Mouse (Mus musculus) brain, embryonic 14.5 days (tissue): ENCODE data around the gene Dynlt1b.
"Not testable (repeated sequence)": the region's sequence is repeated elsewhere in the genome, so short reads cannot be mapped to it uniquely, and the experiment has no call there.

Experiments
- CTCF ChIP-seq: fragments of 200-500 bp; IDR thresholded peaks from 2 replicates; pipeline ENCODE4 v1.5.1; 2012; ENCODE audit warnings: inconsistent platforms, mild to moderate bottlenecking, moderate library complexity, borderline replicate concordance; ENCODE audit not compliant: insufficient read depth, insufficient read length; ENCODE audit errors: extremely low read depth
- POLR2A ChIP-seq: fragments of 200-500 bp; IDR thresholded peaks from 2 replicates; pipeline ENCODE4 v1.6.1; 2012; ENCODE audit warnings: mild to moderate bottlenecking, inconsistent platforms, borderline replicate concordance; ENCODE audit not compliant: poor library complexity, insufficient read depth, insufficient read length, severe bottlenecking; ENCODE audit errors: extremely low read depth

- not testable (repeated sequence) for TF ChIP-seq POLR2A, CTCF
Observed at GRCm38 (mm10) chr17:6448293-6448692, 18.4 kb downstream of the Dynlt1b start.
